Mouse (Mus musculus) lung, adult 2 months (tissue): ENCODE data around the gene Slc30a7.

Experiments used
- CTCF ChIP-seq: fragments of 200-500 bp; IDR thresholded peaks from 2 replicates; pipeline ENCODE4 v1.5.1; 2011; ENCODE audit warnings: mild to moderate bottlenecking, low read length, control low read depth; ENCODE audit not compliant: insufficient read depth
- POLR2A ChIP-seq: fragments of 200-500 bp; IDR thresholded peaks from 2 replicates; pipeline ENCODE4 v1.6.1; 2011; ENCODE audit warnings: low read depth, mild to moderate bottlenecking, control low read depth, low read length, borderline replicate concordance; ENCODE audit errors: extremely low read depth

- no peak for TF ChIP-seq CTCF
- no peak for TF ChIP-seq POLR2A
These were observed 102.1 kb downstream of the Slc30a7 start for GRCm38 (mm10) chr3:115905067-115905466.
